Mouse (Mus musculus) hindbrain, postnatal 0 days (tissue): ENCODE measurements around the gene Naa35. TPM values are rescaled to one million over a fixed set of nuclear protein-coding genes. Genes with fewer than 3 reads are reported as not detected.
A peak's percentile ranks its signal among the peaks of the same experiment; 100 is the strongest.

Experiments
- ATAC-seq: fragments of 200-750 bp; cut with Nextera tagmentation; 2 replicates; pipeline ENCODE4 v1.8.0; 2017; ENCODE audit warnings: mild to moderate bottlenecking, moderate TSS enrichment, moderate library complexity
- DNase-seq: peaks from one replicate; pipeline ENCODE4 v3.0.0-alpha.2; 2015; ENCODE audit warnings: low spot score
- H3K27ac ChIP-seq: fragments of 300-500 bp; sonication (generic); 2 replicates; pipeline ENCODE4 v1.5.1; 2014; ENCODE audit warnings: mild to moderate bottlenecking
- H3K27me3 ChIP-seq: fragments of 300-500 bp; sonication (generic); 2 replicates; pipeline ENCODE4 v1.6.1; 2014; ENCODE audit warnings: low read length, mixed read lengths; ENCODE audit not compliant: insufficient read depth
- H3K36me3 ChIP-seq: fragments of 300-500 bp; sonication (generic); 2 replicates; pipeline ENCODE4 v1.6.1; 2014; ENCODE audit warnings: low read length, mixed read lengths; ENCODE audit not compliant: insufficient read depth
- H3K4me1 ChIP-seq: fragments of 300-500 bp; sonication (generic); 2 replicates; pipeline ENCODE4 v1.6.1; 2014; ENCODE audit warnings: antibody characterized with exemption, low read length, mixed read lengths; ENCODE audit not compliant: insufficient read depth
- H3K4me2 ChIP-seq: fragments of 300-500 bp; sonication (generic); 2 replicates; pipeline ENCODE4 v1.6.1; 2014; ENCODE audit warnings: low read depth, mild to moderate bottlenecking, low read length, moderate library complexity, mixed read lengths
- H3K4me3 ChIP-seq: fragments of 300-500 bp; sonication (generic); 2 replicates; pipeline ENCODE4 v1.5.1; 2014; ENCODE audit warnings: low read length
- H3K9ac ChIP-seq: fragments of 300-500 bp; sonication (generic); replicated peaks from 2 replicates; pipeline ENCODE4 v1.6.1; 2014; ENCODE audit warnings: mild to moderate bottlenecking, low read length, moderate library complexity, mixed read lengths
- H3K9me3 ChIP-seq: fragments of 300-500 bp; sonication (generic); 2 replicates; pipeline ENCODE4 v1.6.1; 2016; ENCODE audit warnings: low read length, mixed read lengths
- CTCF ChIP-seq: IDR thresholded peaks from 2 replicates; pipeline ENCODE4 v1.5.1; 2016; ENCODE audit warnings: antibody characterized with exemption, control low read depth, low read depth
- WGBS: fragments of 180-500 bp; shearing (Covaris S2); extraction: QIAGEN DNeasy Blood & Tissue Kit; methylation state at CpG from one replicate; pipeline ENCODE4 v1.1.7; 2014; 5-methylcytosine and 5-hydroxymethylcytosine counted together
- polyA plus RNA-seq: library from polyadenylated mRNA; unstranded; fragments of >200 nt; fragmentation: Nextera tagmentation; extraction: Ambion mirVana; gene quantifications from 2 replicates; pipeline ENCODE4 v1.2.1, GENCODE M21; 2015
- total RNA-seq: library from RNA; depleted of rRNA; stranded (reverse); fragments of >200 nt; gene quantifications from 2 replicates; pipeline ENCODE4 v1.2.3, GENCODE M21; 2014; rRNA removed

Gene Naa35
- 98.5 and 99.9 TPM in 2 replicates for total RNA-seq
- polyA plus RNA-seq, result 99.6 and 118 TPM in 2 replicates

- Histone ChIP-seq H3K9ac (peak within 1 kb of the TSS; percentile 90), H3K4me3 (peak within 1 kb of the TSS; percentile 89), H3K36me3 (peaks cover 11% of the 10 kb centered on the region; the same call in 1 of the 2 replicates), H3K27ac (peak within 1 kb of the TSS; percentile 88), H3K4me2 (peak within 1 kb of the TSS; percentile 96), H3K9me3 (no peaks in the 10 kb centered on the region), H3K27me3 (no peaks in the 10 kb centered on the region), H3K4me1 (peaks cover 15% of the 10 kb centered on the region; the same call in 1 of the 2 replicates)
- WGBS, result 1% methylated on average over 72 of the region's 83 CpGs
- peak; percentile 99 for ATAC-seq
- DNase-seq, result peak; percentile 99
- no peak for TF ChIP-seq CTCF
These were observed at the start of gene Naa35, which contains the start of gene Agtpbp1 for GRCm38 (mm10) chr13:59584947-59585647. Gene Naa35, plus strand, starts transcription at chr13:59585259. Gene Agtpbp1, minus strand, starts transcription at chr13:59585227.

GRCm38 (mm10) chr13:59535746-59536145 is 49.3 kb upstream of the Naa35 start:
- Histone ChIP-seq H3K9me3 (no peaks in the 10 kb centered on the region), H3K36me3 (peaks cover 5% of the 10 kb centered on the region; the same call in 1 of the 2 replicates), H3K27ac (no peak overlapping the region), H3K9ac (no peak overlapping the region), H3K4me2 (no peak overlapping the region), H3K4me3 (no peak overlapping the region), H3K27me3 (no peaks in the 10 kb centered on the region), H3K4me1 (no peaks in the 10 kb centered on the region)
- DNase-seq, result no peak
- WGBS, result 83% methylated on average over 6 of the region's 6 CpGs
- no peak for TF ChIP-seq CTCF
- no peak for ATAC-seq

GRCm38 (mm10) chr13:59536631-59537030 is 48.4 kb upstream of the Naa35 start:
- ATAC-seq (no peak), DNase-seq (no peak)
- no peak overlapping the region for H3K4me3 ChIP-seq
- WGBS, result 82% methylated on average over 2 of the region's 2 CpGs
- H3K27ac ChIP-seq, result no peak overlapping the region
- H3K9ac ChIP-seq, result no peak overlapping the region
- H3K4me1 ChIP-seq, result no peaks in the 10 kb centered on the region
- peaks cover 5% of the 10 kb centered on the region; the same call in 1 of the 2 replicates for H3K36me3 ChIP-seq
- no peaks in the 10 kb centered on the region for H3K27me3 ChIP-seq
- no peaks in the 10 kb centered on the region for H3K9me3 ChIP-seq
- no peak overlapping the region for H3K4me2 ChIP-seq
- TF ChIP-seq CTCF, result no peak

GRCm38 (mm10) chr13:59538661-59539060 is 46.4 kb upstream of the Naa35 start:
- H3K4me3 ChIP-seq, result no peak overlapping the region
- DNase-seq (no peak), ATAC-seq (no peak)
- no peaks in the 10 kb centered on the region; the same call in 1 of the 2 replicates for H3K36me3 ChIP-seq
- TF ChIP-seq CTCF, result no peak
- 88% methylated on average over 5 of the region's 5 CpGs for WGBS
- H3K9me3 ChIP-seq, result no peaks in the 10 kb centered on the region
- no peaks in the 10 kb centered on the region for H3K27me3 ChIP-seq
- no peak overlapping the region for H3K9ac ChIP-seq
- no peaks in the 10 kb centered on the region for H3K4me1 ChIP-seq
- H3K27ac ChIP-seq, result no peak overlapping the region
- no peak overlapping the region for H3K4me2 ChIP-seq

- no peak overlapping the region for H3K27ac ChIP-seq
- WGBS, result 86% methylated on average over 5 of the region's 5 CpGs
- H3K9ac ChIP-seq, result no peak overlapping the region
- ATAC-seq, result no peak
- H3K4me2 ChIP-seq, result no peak overlapping the region
- no peak for DNase-seq
- H3K27me3 ChIP-seq, result no peaks in the 10 kb centered on the region
- no peak overlapping the region for H3K4me3 ChIP-seq
- TF ChIP-seq CTCF, result no peak
- no peaks in the 10 kb centered on the region for H3K9me3 ChIP-seq
- no peaks in the 10 kb centered on the region; the same call in 1 of the 2 replicates for H3K36me3 ChIP-seq
- no peaks in the 10 kb centered on the region for H3K4me1 ChIP-seq
These were observed 45.0 kb upstream of the Naa35 start for GRCm38 (mm10) chr13:59540030-59540429.

GRCm38 (mm10) chr13:59542411-59542810 is 42.6 kb upstream of the Naa35 start:
- Histone ChIP-seq H3K27me3 (no peaks in the 10 kb centered on the region), H3K36me3 (no peaks in the 10 kb centered on the region), H3K4me2 (no peak overlapping the region), H3K9ac (no peak overlapping the region), H3K4me3 (no peak overlapping the region), H3K9me3 (no peaks in the 10 kb centered on the region), H3K4me1 (peaks cover 4% of the 10 kb centered on the region; the same call in 1 of the 2 replicates), H3K27ac (no peak overlapping the region)
- TF ChIP-seq CTCF, result no peak
- DNase-seq (no peak), ATAC-seq (no peak)
- WGBS, result 89% methylated on average over 10 of the region's 10 CpGs

GRCm38 (mm10) chr13:59547091-59547490 is 38.0 kb upstream of the Naa35 start:
- no peak overlapping the region for H3K9ac ChIP-seq
- no peaks in the 10 kb centered on the region for H3K9me3 ChIP-seq
- H3K4me2 ChIP-seq, result no peak overlapping the region
- ATAC-seq, result no peak
- no peak for DNase-seq
- no peaks in the 10 kb centered on the region for H3K36me3 ChIP-seq
- no peak for TF ChIP-seq CTCF
- peaks cover 6% of the 10 kb centered on the region; the same call in 1 of the 2 replicates for H3K4me1 ChIP-seq
- no peak overlapping the region for H3K4me3 ChIP-seq
- no peaks in the 10 kb centered on the region for H3K27me3 ChIP-seq
- WGBS, result 69% methylated on average over 2 of the region's 2 CpGs
- no peak overlapping the region for H3K27ac ChIP-seq
